Mouse (Mus musculus) embryo, embryonic 10.5 days (tissue): ENCODE measurements around the gene Gm853.
"Not testable (repeated sequence)": the region's sequence is repeated elsewhere in the genome, so short reads cannot be mapped to it uniquely, and the experiment has no call there.

Experiments used
- DNase-seq: peaks from one replicate; pipeline ENCODE4 v3.0.0-alpha.2; 2015; ENCODE audit warnings: low spot score

Gm853 gene

GRCm38 (mm10) chr4:130222179-130222578, at the start of gene Gm853:
Gm853 (minus strand) TSS chr4:130222401.
- DNase-seq: no peak

- no peak for DNase-seq
These were observed 48.6 kb upstream of the Gm853 start for GRCm38 (mm10) chr4:130270611-130271347.

GRCm38 (mm10) chr4:130270089-130270488, 47.9 kb upstream of the Gm853 start:
- DNase-seq: no peak

- DNase-seq: no peak
These were observed 46.5 kb upstream of the Gm853 start for GRCm38 (mm10) chr4:130268736-130269135.

- no peak for DNase-seq
These were observed 44.9 kb upstream of the Gm853 start for GRCm38 (mm10) chr4:130267069-130267468.

GRCm38 (mm10) chr4:130266601-130267000, 44.4 kb upstream of the Gm853 start:
- peak; percentile 53 for DNase-seq

- DNase-seq: peak; percentile 78
These were observed 42.6 kb upstream of the Gm853 start for GRCm38 (mm10) chr4:130264698-130265349.

DNA sequence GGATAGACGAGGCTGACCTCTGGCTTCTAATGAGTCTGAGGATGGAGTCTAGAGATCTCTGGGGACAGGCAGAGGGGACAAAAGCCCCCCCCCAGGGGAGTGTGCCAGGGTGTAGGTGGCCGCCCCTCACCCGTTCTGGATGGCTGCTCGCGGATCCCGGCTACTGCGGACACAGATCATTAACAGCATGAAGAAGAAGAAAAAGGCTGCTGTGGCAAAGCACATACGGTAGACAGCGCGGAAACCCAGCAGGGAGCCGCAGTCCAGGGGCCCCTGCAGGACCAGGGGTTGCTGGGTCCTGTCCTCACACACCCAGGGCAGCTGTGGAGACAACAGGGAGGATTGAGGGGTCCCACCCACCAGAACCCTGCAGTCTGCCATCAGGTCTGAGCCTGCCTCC, 41.9 kb upstream of the Gm853 start:
- no peak for DNase-seq

GRCm38 (mm10) chr4:130260406-130260805, 38.2 kb upstream of the Gm853 start:
- DNase-seq: no peak

GRCm38 (mm10) chr4:130252441-130253157, 30.4 kb upstream of the Gm853 start:
- peak; percentile 30 for DNase-seq

GRCm38 (mm10) chr4:130251763-130252162, 29.6 kb upstream of the Gm853 start:
- DNase-seq: no peak

GRCm38 (mm10) chr4:130251172-130251705, 29.0 kb upstream of the Gm853 start:
- no peak for DNase-seq

DNA sequence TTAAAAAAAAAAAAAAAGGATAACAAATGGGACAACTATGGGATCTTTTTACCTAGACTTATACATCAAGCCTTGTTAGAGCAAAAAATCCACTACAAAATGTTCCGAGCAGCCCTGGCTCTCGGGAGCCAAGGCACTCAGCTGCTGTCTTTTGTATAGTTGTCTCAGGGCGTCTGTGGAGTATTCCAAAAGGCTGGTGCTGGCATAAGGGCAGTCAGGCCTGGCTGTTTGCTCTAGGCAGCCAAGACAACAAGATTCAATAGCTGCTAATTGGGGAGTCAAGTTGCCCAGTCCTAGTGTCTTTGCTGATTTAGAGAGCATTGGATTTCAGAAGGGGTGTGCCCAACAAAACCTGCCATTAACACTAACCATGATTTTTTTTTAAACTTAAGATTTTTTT, 26.4 kb upstream of the Gm853 start:
- no peak for DNase-seq

DNA sequence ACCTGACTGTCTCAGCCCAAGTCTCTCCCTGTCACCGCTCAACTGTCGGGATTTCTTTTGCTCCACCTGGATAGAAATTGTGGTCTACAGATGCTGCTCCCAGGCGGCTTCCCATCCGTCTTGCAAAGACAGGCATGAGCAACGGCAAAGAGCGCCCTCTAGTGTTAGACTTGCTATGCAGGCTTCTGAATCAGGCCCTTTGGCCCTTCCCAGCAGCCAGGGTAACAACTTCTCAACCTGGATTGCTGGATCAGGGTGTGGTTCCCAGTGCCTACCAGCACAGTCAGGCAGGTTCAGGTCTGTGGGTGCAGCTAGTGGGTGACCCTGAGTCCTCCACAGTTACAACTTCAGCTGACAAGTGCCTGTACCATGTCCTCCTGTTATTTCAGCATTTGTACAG, 23.9 kb upstream of the Gm853 start:
- peak; percentile 89 for DNase-seq

DNA sequence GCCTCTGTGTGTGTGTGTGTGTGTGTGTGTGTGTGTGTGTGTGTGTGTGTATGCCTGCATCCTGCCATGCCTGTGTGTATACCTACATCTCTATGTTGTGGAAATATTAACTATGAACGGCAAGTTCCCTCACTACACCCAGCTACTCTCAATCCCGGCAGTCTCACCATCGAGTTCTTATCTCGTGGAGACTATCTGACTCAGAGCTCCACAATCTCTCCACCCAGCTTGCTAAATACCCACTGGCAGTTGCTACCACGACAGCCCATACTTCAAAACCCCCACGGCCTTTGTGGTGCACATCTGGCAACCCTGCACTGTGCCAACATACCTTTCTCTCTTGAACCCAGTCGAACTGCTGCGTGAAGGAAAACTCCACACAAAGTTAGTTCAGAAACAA, 22.5 kb upstream of the Gm853 start:
- DNase-seq: no peak

GRCm38 (mm10) chr4:130243621-130244020, 21.4 kb upstream of the Gm853 start:
- not testable (repeated sequence) for DNase-seq

DNA sequence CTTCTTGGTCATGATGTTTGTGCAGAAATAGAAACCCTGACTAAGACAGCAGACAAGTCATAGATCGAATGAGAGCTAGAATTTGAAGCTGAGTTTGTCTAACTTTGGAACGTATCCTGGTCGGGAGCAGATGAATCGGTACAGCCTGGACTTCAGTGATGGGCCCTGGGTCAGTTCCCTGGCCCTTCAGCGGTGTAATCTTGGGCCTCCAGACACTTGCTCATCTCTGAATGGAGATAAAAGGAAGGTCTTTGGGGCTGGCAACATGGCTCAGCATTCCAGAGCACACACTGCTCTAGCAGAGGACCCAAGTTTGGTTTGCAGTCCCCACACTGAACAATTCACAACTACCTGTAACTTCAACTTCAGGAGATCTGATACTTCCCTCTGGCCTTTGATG, 20.8 kb upstream of the Gm853 start:
- no peak for DNase-seq

GRCm38 (mm10) chr4:130240695-130241094, 18.5 kb upstream of the Gm853 start:
- DNase-seq: peak; percentile 26

GRCm38 (mm10) chr4:130237607-130238006, 15.4 kb upstream of the Gm853 start:
- no peak for DNase-seq

DNA sequence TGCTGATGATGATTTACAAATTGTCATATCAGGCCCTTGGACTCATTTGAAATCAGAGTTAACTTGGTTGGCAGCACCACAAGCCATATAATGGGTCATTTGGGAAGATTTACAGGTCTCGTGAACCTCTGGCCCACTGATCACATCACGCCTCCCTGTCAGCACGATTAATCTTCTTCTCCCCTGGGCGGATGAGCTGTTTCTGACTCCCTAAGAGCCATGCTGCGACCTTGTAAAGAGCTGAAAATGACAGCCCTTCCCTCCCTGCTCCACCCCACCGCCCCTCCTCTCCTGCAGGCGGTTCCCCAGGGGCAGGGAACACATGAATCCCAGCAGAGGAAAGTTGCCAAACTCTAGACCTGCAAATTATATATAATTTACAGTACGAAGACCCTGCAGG, 14.2 kb upstream of the Gm853 start:
- DNase-seq: peak; percentile 12

- no peak for DNase-seq
These were observed 1.9 kb upstream of the Gm853 start for GRCm38 (mm10) chr4:130224071-130224470.

DNA sequence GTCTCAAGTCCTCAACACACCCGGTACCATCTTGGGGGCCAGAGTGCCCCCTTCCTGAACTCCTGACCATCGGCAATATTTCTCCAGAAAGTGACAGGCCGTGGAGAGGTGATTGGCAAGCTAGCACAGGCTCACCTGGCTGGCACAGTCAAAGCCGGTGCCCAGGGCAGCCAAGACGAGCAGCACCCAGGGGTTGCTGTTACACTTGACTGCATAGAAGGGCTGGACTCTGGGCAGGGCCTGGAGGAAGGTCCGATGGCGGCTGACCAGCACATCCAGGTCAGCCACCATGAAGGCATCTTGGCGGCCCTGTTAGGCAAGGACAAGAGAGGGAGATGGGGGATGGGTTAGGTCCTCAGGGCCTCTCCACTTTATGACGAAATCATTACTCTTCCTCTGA, 2.0 kb downstream of the Gm853 start:
- DNase-seq: no peak

GRCm38 (mm10) chr4:130215392-130215791, 6.8 kb downstream of the Gm853 start:
- no peak for DNase-seq
